Mouse (Mus musculus) E14TG2a.4 (cell line): ENCODE data around the gene Cacna1g.

Experiments
- CTCF ChIP-seq: conservative IDR thresholded peaks from 2 replicates; pipeline ENCODE4 v1.5.1; 2014; ENCODE audit warnings: low read length
- POU5F1 ChIP-seq: IDR thresholded peaks from 2 replicates; pipeline ENCODE4 v1.6.1; 2014; ENCODE audit warnings: low read length, borderline replicate concordance

GRCm38 (mm10) chr11:94389021-94389420 is 85.0 kb downstream of the Cacna1g start:
- no peak for TF ChIP-seq CTCF
- no peak for TF ChIP-seq POU5F1
